Mouse (Mus musculus): ENCODE data around the gene Zfp292.

GRCm38 (mm10) chr4:34912171-34912570, 29.4 kb upstream of the Zfp292 start:
- no peak for TF ChIP-seq POLR2A (IDR thresholded peaks at IDR 0.05; ENCODE audit: control insufficient read depth, low read depth, low read length)
- no peak for TF ChIP-seq CTCF (IDR thresholded peaks at IDR 0.05; ENCODE audit: control insufficient read depth, insufficient read depth, insufficient replicate concordance, low read depth, low read length)

All from testis, adult 2 months (tissue).